In the genomic region with DNA sequence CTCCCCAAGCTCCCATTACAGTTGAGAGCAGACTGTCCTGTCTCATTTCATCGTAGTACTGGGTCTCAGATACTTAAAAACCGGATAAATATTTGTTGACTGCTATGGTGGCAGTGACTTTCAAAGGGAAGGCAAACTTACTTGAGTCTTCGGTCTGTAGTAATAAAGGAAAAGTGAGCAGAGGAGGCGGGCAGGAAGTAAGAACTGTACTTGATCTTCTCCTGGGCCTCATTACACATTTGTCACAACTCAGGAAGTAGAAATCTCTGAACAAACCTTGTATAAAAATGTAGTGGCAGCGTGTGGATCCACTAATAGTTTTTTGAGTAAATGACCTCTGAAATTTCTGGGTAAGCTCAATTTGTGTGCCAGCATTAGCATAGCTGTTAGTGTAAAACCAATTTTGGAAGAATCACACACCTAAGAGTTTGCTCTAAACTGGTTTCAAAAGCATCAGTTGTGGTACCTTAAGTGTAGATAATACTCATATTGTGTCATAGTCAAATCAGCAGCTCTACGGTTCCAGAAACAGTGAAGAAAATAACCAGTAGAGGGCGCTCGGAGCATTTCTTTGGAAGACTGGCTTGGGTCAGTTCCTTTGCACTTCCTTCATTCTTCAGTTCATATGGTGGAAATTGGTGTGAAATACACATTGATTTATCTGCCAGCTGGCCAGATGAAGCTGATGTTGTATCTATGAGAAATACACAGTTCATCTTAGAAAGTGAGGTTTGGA, we compare ENCODE assay signal across 9 mouse cellular contexts. TPM values are rescaled to one million over a fixed set of nuclear protein-coding genes. Genes with fewer than 3 reads are reported as not detected.
DNase-seq lines count a peak whose midpoint lies in the region; ATAC-seq and TF ChIP-seq lines count a peak whose summit lies in the region.
"Had no signal": no experiment of that assay in that cellular context is flagged by ENCODE, and none has a peak within 500 bp of the region (broad histone marks: within the 10 kb centered on the region; RNA-seq: fewer than 3 reads in every experiment).

No protein-coding gene starts in this region.

- 58% methylated on average over 8 of the region's 8 CpGs for WGBS in hindbrain, postnatal 0 days
- WGBS in neural tube, embryonic 11.5 days = 63% methylated on average over 8 of the region's 8 CpGs

- no peaks in the 10 kb centered on the region for H3K27me3 ChIP-seq in hindbrain, postnatal 0 days (ENCODE audit: insufficient read depth, low read length)
- no peaks in the 10 kb centered on the region for H3K27me3 ChIP-seq in neural tube, embryonic 11.5 days (ENCODE audit: control insufficient read depth, insufficient read depth, low read length)
- H3K27me3 ChIP-seq: megakaryocyte, embryonic 14.5 days had no signal

- no peak overlapping the region for H3K4me2 ChIP-seq in hindbrain, postnatal 0 days (ENCODE audit: low read depth, low read length)
- H3K4me2 ChIP-seq in neural tube, embryonic 11.5 days (ENCODE audit: low read depth) = no peak overlapping the region

- intact Hi-C loops in left cerebral cortex, postnatal 4 days (cut with DNase I) = loop anchor here (10.0 kb wide), 4 partner anchors 632 to 1332 kb away; no protein-coding TSS in a partner anchor

- peaks cover 4% of the 10 kb centered on the region for H3K36me3 ChIP-seq in hindbrain, postnatal 0 days (ENCODE audit: insufficient read depth, low read length)
- H3K36me3 ChIP-seq in neural tube, embryonic 11.5 days (ENCODE audit: control insufficient read depth, insufficient read depth, low read length) = no peaks in the 10 kb centered on the region; the same call in 1 of the 2 replicates

- H3K9ac ChIP-seq in hindbrain, postnatal 0 days (replicated peaks; ENCODE audit: low read length) = no peak overlapping the region
- H3K9ac ChIP-seq in neural tube, embryonic 11.5 days (ENCODE audit: low read length) = no peak overlapping the region

- H3K4me3 ChIP-seq in hindbrain, postnatal 0 days (ENCODE audit: low read length) = no peak overlapping the region
- no peak overlapping the region for H3K4me3 ChIP-seq in neural tube, embryonic 11.5 days (ENCODE audit: low read depth, low read length)
- H3K4me3 ChIP-seq: megakaryocyte, embryonic 14.5 days had no signal

- peak; percentile 75 for TF ChIP-seq CTCF in hindbrain, postnatal 0 days (IDR thresholded peaks at IDR 0.05; ENCODE audit: low read depth)

- no peaks in the 10 kb centered on the region for H3K9me3 ChIP-seq in hindbrain, postnatal 0 days (ENCODE audit: low read length)
- no peaks in the 10 kb centered on the region for H3K9me3 ChIP-seq in neural tube, embryonic 11.5 days (ENCODE audit: control insufficient read depth, low read length)
- H3K9me3 ChIP-seq: megakaryocyte, embryonic 14.5 days had no signal

- DNase-seq in testis, postnatal 10 days (ENCODE audit: low spot score) = peak; percentile 52
- DNase-seq in testis, postnatal 14 days (ENCODE audit: low spot score) = no peak
- DNase-seq in adrenal gland, adult 8-10 months = peak; percentile 19
- DNase-seq in embryo, embryonic 11.5 days (ENCODE audit: low read depth, low spot score) = peak; percentile 46
- peak; percentile 87 for DNase-seq in hindbrain, postnatal 0 days (ENCODE audit: low spot score)
- peak; percentile 46 for DNase-seq in left cerebral cortex, postnatal 4 days
- peak; percentile 45 for DNase-seq in neural tube, embryonic 11.5 days (ENCODE audit: low spot score)
- DNase-seq in ovary, adult 18-20 months (ENCODE audit: low spot score) = no peak

- H3K4me1 ChIP-seq in hindbrain, postnatal 0 days (ENCODE audit: insufficient read depth, low read length) = no peaks in the 10 kb centered on the region
- H3K4me1 ChIP-seq in neural tube, embryonic 11.5 days (ENCODE audit: control insufficient read depth, insufficient read depth, low read length) = no peaks in the 10 kb centered on the region

- ATAC-seq in hindbrain, postnatal 0 days = peak; percentile 60; the same call in 1 of the 2 replicates
- ATAC-seq in neural tube, embryonic 11.5 days (ENCODE audit: insufficient read depth, low FRiP score, low TSS enrichment) = no peak

- no peak overlapping the region for H3K27ac ChIP-seq in hindbrain, postnatal 0 days
- no peak overlapping the region for H3K27ac ChIP-seq in neural tube, embryonic 11.5 days (ENCODE audit: low read depth, low read length)

RNA-seq across cellular contexts. Expression of a gene that starts 9.0 kb away (rescaled TPM):
- 10 to 100 TPM; 34.6 to 48.9 (median 45.5) TPM for total RNA-seq in adrenal gland, adult 8-10 months (2022)
- 32.6 and 33.8 TPM in 2 replicates for total RNA-seq in hindbrain, postnatal 0 days (2014; rRNA removed)
- polyA plus RNA-seq in hindbrain, postnatal 0 days (2015; fragmentation: Nextera tagmentation; extraction: Ambion mirVana) = 29.9 and 33.2 TPM in 2 replicates
- 10 to 100 TPM; 43.1 to 46.5 TPM for total RNA-seq in left cerebral cortex, postnatal 4 days (2021)
- polyA plus RNA-seq in neural tube, embryonic 11.5 days (2014; fragmentation: Nextera tagmentation; extraction: Ambion mirVana) = 36.4 and 37.7 TPM in 2 replicates

Comparison
In these comparisons a context has a peak if more than half of its experiments do, and no peak if none do; other contexts are left out.
1. DNase-seq: peak in testis, postnatal 10 days (single experiment), adrenal gland, adult 8-10 months (single experiment), embryo, embryonic 11.5 days (single experiment), hindbrain, postnatal 0 days (single experiment), left cerebral cortex, postnatal 4 days (single experiment) and neural tube, embryonic 11.5 days (single experiment); none in testis, postnatal 14 days (single experiment) and ovary, adult 18-20 months (single experiment).